Mouse (Mus musculus): ENCODE measurements around the gene Atg101.

DNA sequence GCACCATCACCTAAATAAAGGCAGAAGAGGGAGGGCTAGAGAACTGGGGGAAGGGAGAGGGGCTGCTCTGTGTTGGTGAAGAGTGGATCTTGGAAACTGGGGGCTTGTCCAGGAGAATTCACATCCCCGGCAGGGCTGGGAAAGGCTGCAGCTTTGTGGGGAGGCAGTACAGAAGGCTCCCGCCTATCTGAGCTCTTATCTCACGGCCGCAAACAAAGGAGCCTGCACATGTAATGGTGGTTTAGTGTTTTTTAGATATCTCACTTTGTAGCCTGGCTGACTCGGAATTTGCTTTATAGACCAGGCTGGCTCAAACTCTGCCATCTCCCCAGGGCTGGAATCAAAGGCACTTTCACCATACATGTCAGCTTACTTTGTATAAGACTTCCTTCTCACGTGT lies 16.1 kb downstream of the Atg101 start:
- TF ChIP-seq CTCF (IDR thresholded peaks at IDR 0.05; ENCODE audit: low read depth) (no peak), EP300 (IDR thresholded peaks at IDR 0.05; ENCODE audit: low read depth) (no peak)
